Mouse (Mus musculus) MEL (cell line): ENCODE measurements at regions not wholly inside any gene's neighbourhood (a gene's known extent, or its start where the extent isn't known, plus 50 kb on each side); places are given as distances from the start of the nearest gene placed in this dataset.

Source experiments
- DNase-seq: peaks from one replicate; pipeline ENCODE4 v3.0.0; 2011; ENCODE audit warnings: low read depth, low spot score
- H3K27ac ChIP-seq: 2 replicates; pipeline ENCODE4 v1.5.1; 2012; ENCODE audit warnings: low read depth, mild to moderate bottlenecking, control low read depth, low read length, moderate library complexity; ENCODE audit not compliant: control insufficient read depth
- H3K27me3 ChIP-seq, 2 experiments: fragments of 150-350 bp in 1 of 2; sonication (generic) in 1 of 2; 2 replicates each; pipeline ENCODE4 v1.6.1; 2012; ENCODE audit warnings: low read length in 2 of 2, mild to moderate bottlenecking in 2 of 2, improper control_type of control experiment in 1 of 2, moderate library complexity in 1 of 2; ENCODE audit not compliant: insufficient read depth in 2 of 2, control insufficient read depth in 1 of 2
- H3K36me3 ChIP-seq, 2 experiments: 2 replicates each; pipeline ENCODE4 v1.6.1; 2012 to 2014; ENCODE audit warnings: low read length in 2 of 2, improper control_type of control experiment in 1 of 2, inconsistent platforms in 1 of 2, mild to moderate bottlenecking in 1 of 2; ENCODE audit not compliant: insufficient read depth in 2 of 2, control insufficient read depth in 1 of 2
- H3K4me1 ChIP-seq, 2 experiments: fragments of 150-350 bp in 1 of 2; sonication (generic) in 1 of 2; 2 replicates each; pipeline ENCODE4 v1.6.1; 2012; ENCODE audit warnings: low read length in 2 of 2, improper control_type of control experiment in 1 of 2, mild to moderate bottlenecking in 1 of 2; ENCODE audit not compliant: insufficient read depth in 2 of 2, control insufficient read depth in 1 of 2
- H3K4me3 ChIP-seq, 2 experiments: fragments of 150-350 bp in 1 of 2; sonication (generic) in 1 of 2; 2 replicates each; pipeline ENCODE4 v1.5.1; 2012; ENCODE audit warnings: low read depth in 2 of 2, low read length in 2 of 2, mild to moderate bottlenecking in 2 of 2, moderate library complexity in 2 of 2, control low read depth in 1 of 2, improper control_type of control experiment in 1 of 2; ENCODE audit not compliant: control insufficient read depth in 1 of 2, insufficient read depth in 1 of 2
- H3K79me2 ChIP-seq: 2 replicates; pipeline ENCODE4 v1.6.1; 2012; ENCODE audit warnings: mild to moderate bottlenecking, low read length, moderate library complexity; ENCODE audit not compliant: control insufficient read depth, poor library complexity, insufficient read depth
- H3K9ac ChIP-seq: 2 replicates; pipeline ENCODE4 v1.6.1; 2012; ENCODE audit warnings: low read depth, mild to moderate bottlenecking, control low read depth, low read length, moderate library complexity; ENCODE audit not compliant: control insufficient read depth, poor library complexity, severe bottlenecking
- H3K9me3 ChIP-seq: fragments of 150-350 bp; sonication (generic); replicated peaks from 2 replicates; pipeline ENCODE4 v1.6.1; 2012; ENCODE audit warnings: mild to moderate bottlenecking, low read length, improper control_type of control experiment, moderate library complexity; ENCODE audit not compliant: insufficient read depth
- BHLHE40 ChIP-seq: IDR thresholded peaks from 2 replicates; pipeline ENCODE4 v1.6.1; 2012; ENCODE audit warnings: low read depth, mild to moderate bottlenecking, inconsistent platforms, low read length, improper control_type of control experiment, borderline replicate concordance
- CHD2 ChIP-seq: IDR thresholded peaks from 2 replicates; pipeline ENCODE4 v1.6.1; 2011; ENCODE audit warnings: low read length, improper control_type of control experiment
- E2F4 ChIP-seq: IDR thresholded peaks from 2 replicates; pipeline ENCODE4 v1.6.1; 2011; ENCODE audit warnings: low read depth, low read length, improper control_type of control experiment, borderline replicate concordance
- ELF1 ChIP-seq: IDR thresholded peaks from 2 replicates; pipeline ENCODE4 v1.6.1; 2014; ENCODE audit warnings: low read depth, mild to moderate bottlenecking, inconsistent platforms, low read length, improper control_type of control experiment, moderate library complexity
- EP300 ChIP-seq, 2 experiments: IDR thresholded peaks; 2 replicates each; pipeline ENCODE4 v1.6.1; 2011; ENCODE audit warnings: improper control_type of control experiment in 2 of 2, low read length in 2 of 2, low read depth in 1 of 2, mild to moderate bottlenecking in 1 of 2
- ETS1 ChIP-seq: IDR thresholded peaks from 2 replicates; pipeline ENCODE4 v1.6.1; 2012; ENCODE audit warnings: low read depth, mild to moderate bottlenecking, inconsistent platforms, low read length, improper control_type of control experiment, moderate library complexity
- GATA1 ChIP-seq: IDR thresholded peaks from 2 replicates; pipeline ENCODE4 v1.6.1; 2011; ENCODE audit warnings: low read depth, low read length, improper control_type of control experiment
- JUND ChIP-seq: IDR thresholded peaks from 2 replicates; pipeline ENCODE4 v1.6.1; 2011; ENCODE audit warnings: low read depth, mild to moderate bottlenecking, improper control_type of control experiment, low read length
- KAT2A ChIP-seq: conservative IDR thresholded peaks from 2 replicates; pipeline ENCODE4 v1.6.1; 2012; ENCODE audit warnings: low read depth, low read length, improper control_type of control experiment, inconsistent platforms
- MAFK ChIP-seq: IDR thresholded peaks from 2 replicates; pipeline ENCODE4 v1.6.1; 2011; ENCODE audit warnings: low read depth, mild to moderate bottlenecking, low read length, improper control_type of control experiment, borderline replicate concordance
- MAX ChIP-seq: IDR thresholded peaks from 2 replicates; pipeline ENCODE4 v1.6.1; 2011; ENCODE audit warnings: low read length, improper control_type of control experiment
- MEF2A ChIP-seq: IDR thresholded peaks from 2 replicates; pipeline ENCODE4 v1.6.1; 2014; ENCODE audit warnings: low read depth, mild to moderate bottlenecking, inconsistent platforms, low read length, improper control_type of control experiment; ENCODE audit not compliant: poor library complexity, insufficient replicate concordance, severe bottlenecking; ENCODE audit errors: extremely low read depth
- MXI1 ChIP-seq: IDR thresholded peaks from 2 replicates; pipeline ENCODE4 v1.6.1; 2011; ENCODE audit warnings: mild to moderate bottlenecking, low read depth, low read length, improper control_type of control experiment
- NRF1 ChIP-seq: IDR thresholded peaks from 2 replicates; pipeline ENCODE4 v1.6.1; 2014; ENCODE audit warnings: low read depth, mild to moderate bottlenecking, inconsistent platforms, low read length, improper control_type of control experiment, moderate library complexity; ENCODE audit not compliant: poor library complexity, insufficient read depth, severe bottlenecking
- POLR2A ChIP-seq, 2 experiments: IDR thresholded peaks; 2 replicates each; pipeline ENCODE4 v1.6.1; 2011 to 2012; ENCODE audit warnings: low read length in 2 of 2, mild to moderate bottlenecking in 2 of 2, control low read depth in 1 of 2, improper control_type of control experiment in 1 of 2, low read depth in 1 of 2, moderate library complexity in 1 of 2; ENCODE audit not compliant: control insufficient read depth in 1 of 2, insufficient read depth in 1 of 2, poor library complexity in 1 of 2
- POLR2AphosphoS2 ChIP-seq: IDR thresholded peaks from 2 replicates; pipeline ENCODE4 v1.6.1; 2011; ENCODE audit warnings: low read length, improper control_type of control experiment
- POLR2AphosphoS5 ChIP-seq: IDR thresholded peaks from 2 replicates; pipeline ENCODE4 v1.6.1; 2012; ENCODE audit warnings: low read depth, borderline replicate concordance, mild to moderate bottlenecking, inconsistent platforms, low read length, moderate library complexity, mixed read lengths
- RCOR1 ChIP-seq: IDR thresholded peaks from 2 replicates; pipeline ENCODE4 v1.6.1; 2012; ENCODE audit warnings: low read depth, mild to moderate bottlenecking, inconsistent platforms, low read length, improper control_type of control experiment
- SIN3A ChIP-seq: IDR thresholded peaks from 2 replicates; pipeline ENCODE4 v1.6.1; 2012; ENCODE audit warnings: low read length, improper control_type of control experiment, inconsistent platforms
- TAL1 ChIP-seq: IDR thresholded peaks from 2 replicates; pipeline ENCODE4 v1.6.1; 2012; ENCODE audit warnings: mild to moderate bottlenecking, inconsistent platforms, low read length, moderate library complexity, mixed read lengths
- TBP ChIP-seq: IDR thresholded peaks from 2 replicates; pipeline ENCODE4 v1.8.0; 2011; ENCODE audit warnings: low read depth, low read length, improper control_type of control experiment
- TCF12 ChIP-seq: IDR thresholded peaks from 2 replicates; pipeline ENCODE4 v1.6.1; 2014; ENCODE audit warnings: low read depth, mild to moderate bottlenecking, inconsistent platforms, low read length, improper control_type of control experiment, moderate library complexity
- UBTF ChIP-seq: IDR thresholded peaks from 2 replicates; pipeline ENCODE4 v1.6.1; 2012; ENCODE audit warnings: low read depth, mild to moderate bottlenecking, inconsistent platforms, low read length, improper control_type of control experiment, moderate library complexity, borderline replicate concordance; ENCODE audit not compliant: insufficient read depth
- USF2 ChIP-seq, 2 experiments: IDR thresholded peaks; 2 replicates each; pipeline ENCODE4 v1.6.1; 2011 to 2012; ENCODE audit warnings: improper control_type of control experiment in 2 of 2, low read length in 2 of 2, borderline replicate concordance in 1 of 2, inconsistent platforms in 1 of 2, low read depth in 1 of 2, mild to moderate bottlenecking in 1 of 2; ENCODE audit not compliant: insufficient read depth in 1 of 2
- ZKSCAN1 ChIP-seq: IDR thresholded peaks from 2 replicates; pipeline ENCODE4 v1.6.1; 2012; ENCODE audit warnings: low read depth, mild to moderate bottlenecking, inconsistent platforms, low read length, improper control_type of control experiment, moderate library complexity
- ZMIZ1 ChIP-seq: IDR thresholded peaks from 2 replicates; pipeline ENCODE4 v1.6.1; 2012; ENCODE audit warnings: low read depth, mild to moderate bottlenecking, inconsistent platforms, low read length, improper control_type of control experiment, moderate library complexity

DNA sequence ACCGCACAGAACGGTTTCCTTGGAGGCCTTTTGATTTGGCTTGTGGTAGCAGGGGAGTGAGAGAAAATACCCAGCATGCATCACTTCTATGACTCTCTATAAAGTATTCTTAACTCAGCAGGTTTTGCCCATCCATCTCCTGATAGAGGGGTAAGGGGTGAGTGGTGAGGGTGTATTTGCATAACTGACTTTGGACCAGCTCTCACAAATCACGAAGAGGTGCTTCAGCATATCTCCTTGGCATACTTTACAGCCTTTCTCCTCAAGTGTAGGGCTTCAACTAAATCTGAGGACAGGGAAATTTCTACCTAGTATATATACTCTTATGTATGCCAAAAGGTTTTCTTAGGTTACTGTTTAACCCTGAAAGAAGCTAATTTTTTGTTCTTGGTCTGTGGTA lies 273.4 kb downstream of the Tdrd3 start:
- no peak overlapping the region for H3K27ac ChIP-seq
- DNase-seq = no peak
- no peak overlapping the region for H3K9ac ChIP-seq
- H3K9me3 ChIP-seq = no peaks in the 10 kb centered on the region
- no peak overlapping the region for H3K4me3 ChIP-seq
- H3K27me3 ChIP-seq = no peaks in the 10 kb centered on the region
- H3K36me3 ChIP-seq = no peaks in the 10 kb centered on the region
- TF ChIP-seq ZMIZ1 (no peak), POLR2AphosphoS5 (no peak), NRF1 (no peak), E2F4 (no peak), CHD2 (no peak), ELF1 (no peak), KAT2A (no peak), UBTF (no peak), MEF2A (no peak), TCF12 (no peak), ZKSCAN1 (no peak), TBP (no peak), USF2 (IDR thresholded peaks at IDR 0.05; ENCODE audit: borderline replicate concordance in 1 of 2, insufficient read depth in 1 of 2, low read depth in 1 of 2, low read length in 2 of 2) (no peak), RCOR1 (no peak), JUND (no peak), MAX (no peak), POLR2A (IDR thresholded peaks at IDR 0.05; ENCODE audit: control insufficient read depth in 1 of 2, insufficient read depth in 1 of 2, low read depth in 1 of 2, low read length in 2 of 2, poor library complexity in 1 of 2) (no peak), EP300 (IDR thresholded peaks at IDR 0.05; ENCODE audit: low read depth in 1 of 2, low read length in 2 of 2) (no peak), SIN3A (no peak)
- no peaks in the 10 kb centered on the region for H3K79me2 ChIP-seq
- H3K4me1 ChIP-seq = no peaks in the 10 kb centered on the region

DNA sequence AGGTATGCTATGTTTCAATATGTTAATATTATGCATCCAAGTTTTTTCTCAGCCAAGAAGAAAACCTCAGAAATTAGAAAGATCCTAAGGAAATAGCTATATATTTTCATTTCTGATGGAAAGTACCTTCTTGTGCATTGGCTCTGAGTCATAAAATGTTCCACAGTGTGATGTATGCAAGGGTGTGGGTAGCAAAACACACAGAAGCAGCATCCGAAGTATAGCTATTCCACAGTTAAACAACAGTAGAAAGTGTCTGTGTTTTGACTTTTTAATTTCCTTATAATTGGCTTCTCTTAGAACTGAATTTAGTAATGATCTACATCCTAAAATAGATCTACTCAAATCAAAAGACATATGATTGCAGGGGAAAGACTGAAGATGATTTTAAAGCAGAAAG lies 320.0 kb downstream of the Tdrd3 start:
- H3K4me3 ChIP-seq = no peak overlapping the region
- no peak overlapping the region for H3K27ac ChIP-seq
- no peaks in the 10 kb centered on the region for H3K9me3 ChIP-seq
- no peaks in the 10 kb centered on the region for H3K36me3 ChIP-seq
- no peak for DNase-seq
- no peaks in the 10 kb centered on the region for H3K79me2 ChIP-seq
- no peak overlapping the region for H3K9ac ChIP-seq
- TF ChIP-seq CHD2 (no peak), BHLHE40 (no peak), MXI1 (no peak), ETS1 (no peak), ZKSCAN1 (no peak), E2F4 (no peak), RCOR1 (no peak), MAFK (no peak), GATA1 (no peak), ZMIZ1 (no peak), KAT2A (no peak), TAL1 (no peak), POLR2AphosphoS2 (no peak)
- H3K27me3 ChIP-seq = no peaks in the 10 kb centered on the region
- no peaks in the 10 kb centered on the region for H3K4me1 ChIP-seq
